ENCODE assay signal across 8 mouse cellular contexts in the genomic region with DNA sequence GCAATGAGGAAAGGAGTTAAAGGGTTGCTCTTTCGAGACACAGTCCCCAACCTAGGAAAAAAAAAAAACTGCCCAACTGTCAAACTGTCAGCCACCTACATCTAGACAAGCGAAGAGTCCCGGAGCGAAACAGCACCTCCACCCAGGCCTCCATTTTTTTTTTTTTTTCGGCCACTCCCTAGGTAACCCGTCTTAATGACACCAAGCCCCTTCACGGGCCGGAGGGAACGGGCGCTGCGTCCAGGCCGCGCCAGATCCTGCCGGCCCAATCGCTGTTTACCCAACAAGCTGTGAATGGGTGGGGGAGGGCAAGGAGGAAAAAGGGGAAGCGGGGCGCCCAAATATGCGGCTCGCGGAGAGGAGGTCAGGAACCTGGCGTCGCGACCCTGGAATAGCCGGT. TPM values are rescaled to one million over a fixed set of nuclear protein-coding genes. Genes with fewer than 3 reads are reported as not detected.
DNase-seq lines count a peak whose midpoint lies in the region; ATAC-seq and TF ChIP-seq lines count a peak whose summit lies in the region.

No protein-coding gene starts in this region.

- DNase-seq in adrenal gland, postnatal 14 days: peak; percentile 36
- DNase-seq in adrenal gland, adult (ENCODE audit: inconsistent age in 2 of 2, low spot score in 1 of 2): no peak
- DNase-seq in MN1 (ENCODE audit: low spot score): peak; percentile 27
- no peak for DNase-seq in limb, embryonic 14.5 days (ENCODE audit: low spot score)
- DNase-seq in urinary bladder, postnatal 14 days (ENCODE audit: low spot score): no peak
- DNase-seq in layer of hippocampus, adult 9-11 months: no peak

- H3K27ac ChIP-seq in heart, embryonic 15.5 days: peak overlapping the region; percentile 62
- no peak overlapping the region for H3K27ac ChIP-seq in limb, embryonic 14.5 days (replicated peaks; ENCODE audit: low read depth, low read length)
- H3K27ac ChIP-seq in midbrain, embryonic 16.5 days (ENCODE audit: low read length): peak overlapping the region; percentile 70

- no peak for TF ChIP-seq POLR2A in limb, embryonic 14.5 days (IDR thresholded peaks at IDR 0.05; ENCODE audit: borderline replicate concordance, extremely low read depth, insufficient read depth, insufficient read length)

- no peaks in the 10 kb centered on the region for H3K27me3 ChIP-seq in heart, embryonic 15.5 days
- H3K27me3 ChIP-seq in limb, embryonic 14.5 days (ENCODE audit: control insufficient read depth, insufficient read depth, low read length): no peaks in the 10 kb centered on the region
- no peaks in the 10 kb centered on the region for H3K27me3 ChIP-seq in midbrain, embryonic 16.5 days (ENCODE audit: control insufficient read depth, insufficient read depth, low read depth, low read length)

- H3K36me3 ChIP-seq in heart, embryonic 15.5 days: peaks cover 21% of the 10 kb centered on the region
- peaks cover 33% of the 10 kb centered on the region for H3K36me3 ChIP-seq in limb, embryonic 14.5 days (ENCODE audit: control insufficient read depth, insufficient read depth, low read length)
- H3K36me3 ChIP-seq in midbrain, embryonic 16.5 days (ENCODE audit: control insufficient read depth, insufficient read depth, low read length): peaks cover 6% of the 10 kb centered on the region

- peak overlapping the region; percentile 88 for H3K4me3 ChIP-seq in heart, embryonic 15.5 days
- peak overlapping the region; percentile 94 for H3K4me3 ChIP-seq in limb, embryonic 14.5 days (replicated peaks; ENCODE audit: low read length)
- H3K4me3 ChIP-seq in midbrain, embryonic 16.5 days (ENCODE audit: low read depth, low read length): peak overlapping the region; percentile 82

- H3K4me2 ChIP-seq in heart, embryonic 15.5 days: peak overlapping the region; percentile 89
- peak overlapping the region; percentile 93 for H3K4me2 ChIP-seq in limb, embryonic 14.5 days (replicated peaks; ENCODE audit: low read depth, low read length, severe bottlenecking)
- H3K4me2 ChIP-seq in midbrain, embryonic 16.5 days (ENCODE audit: low read length): peak overlapping the region; percentile 88

- peak overlapping the region; percentile 93 for H3K9ac ChIP-seq in heart, embryonic 15.5 days
- H3K9ac ChIP-seq in limb, embryonic 14.5 days (ENCODE audit: low read depth, low read length, severe bottlenecking): peak overlapping the region; percentile 67
- H3K9ac ChIP-seq in midbrain, embryonic 16.5 days (ENCODE audit: low read depth, low read length): peak overlapping the region; percentile 92

- H3K9me3 ChIP-seq in heart, embryonic 15.5 days (replicated peaks): no peaks in the 10 kb centered on the region
- no peaks in the 10 kb centered on the region for H3K9me3 ChIP-seq in limb, embryonic 14.5 days (ENCODE audit: control insufficient read depth, low read length)
- no peaks in the 10 kb centered on the region for H3K9me3 ChIP-seq in midbrain, embryonic 16.5 days (replicated peaks; ENCODE audit: control insufficient read depth, low read length, poor library complexity, severe bottlenecking)

- H3K4me1 ChIP-seq in heart, embryonic 15.5 days (replicated peaks): peaks cover 40% of the 10 kb centered on the region
- peaks cover 20% of the 10 kb centered on the region for H3K4me1 ChIP-seq in limb, embryonic 14.5 days (ENCODE audit: control insufficient read depth, insufficient read depth, low read length)
- H3K4me1 ChIP-seq in midbrain, embryonic 16.5 days (ENCODE audit: control insufficient read depth, insufficient read depth, low read length): peaks cover 44% of the 10 kb centered on the region

- no peak for ATAC-seq in heart, embryonic 15.5 days (replicated peaks; ENCODE audit: insufficient number of reproducible peaks, insufficient read depth, low FRiP score, low read depth)
- ATAC-seq in limb, embryonic 14.5 days (ENCODE audit: low FRiP score, low read depth): no peak
- ATAC-seq in midbrain, embryonic 16.5 days: no peak; the same call in 1 of the 2 replicates

- 2% methylated on average over 24 of the region's 24 CpGs for WGBS in heart, embryonic 15.5 days
- WGBS in limb, embryonic 14.5 days: 3% methylated on average over 24 of the region's 24 CpGs
- WGBS in midbrain, embryonic 16.5 days: 2% methylated on average over 21 of the region's 24 CpGs

RNA-seq across cellular contexts. Expression of a gene that starts 0.5 kb away (rescaled TPM):
- total RNA-seq in adrenal gland, postnatal 14 days (2021): 167 and 172 TPM in 2 replicates
- polyA plus RNA-seq in heart, embryonic 15.5 days (2015; fragmentation: Nextera tagmentation; extraction: Ambion mirVana): 197 and 216 TPM in 2 replicates
- polyA plus RNA-seq in limb, embryonic 14.5 days (2012; rRNA removed): 262 and 310 TPM in 2 replicates
- 216 and 224 TPM in 2 replicates for polyA plus RNA-seq in limb, embryonic 14.5 days (2014; fragmentation: Nextera tagmentation; extraction: Ambion mirVana)
- 581 and 673 TPM in 2 replicates for polyA plus RNA-seq in midbrain, embryonic 16.5 days (2015; fragmentation: Nextera tagmentation; extraction: Ambion mirVana)

RNA-seq across cellular contexts. Expression of a gene that starts 3.4 kb away (rescaled TPM):
- 12.6 and 15.1 TPM in 2 replicates for total RNA-seq in adrenal gland, postnatal 14 days (2021)
- 9.1 and 12.4 TPM in 2 replicates for polyA plus RNA-seq in heart, embryonic 15.5 days (2015; fragmentation: Nextera tagmentation; extraction: Ambion mirVana)
- polyA plus RNA-seq in limb, embryonic 14.5 days (2012; rRNA removed): 95.4 and 149 TPM in 2 replicates
- 43.4 and 48.8 TPM in 2 replicates for polyA plus RNA-seq in limb, embryonic 14.5 days (2014; fragmentation: Nextera tagmentation; extraction: Ambion mirVana)
- 58.8 and 65.5 TPM in 2 replicates for polyA plus RNA-seq in midbrain, embryonic 16.5 days (2015; fragmentation: Nextera tagmentation; extraction: Ambion mirVana)

RNA-seq across cellular contexts. Expression of a gene that starts 5.2 kb away (rescaled TPM):
- total RNA-seq in adrenal gland, postnatal 14 days (2021): 10.2 and 10.7 TPM in 2 replicates
- polyA plus RNA-seq in heart, embryonic 15.5 days (2015; fragmentation: Nextera tagmentation; extraction: Ambion mirVana): 9.5 and 11.5 TPM in 2 replicates
- polyA plus RNA-seq in limb, embryonic 14.5 days (2012; rRNA removed): 18.4 and 23.2 TPM in 2 replicates
- polyA plus RNA-seq in limb, embryonic 14.5 days (2014; fragmentation: Nextera tagmentation; extraction: Ambion mirVana): 17.0 and 18.7 TPM in 2 replicates
- polyA plus RNA-seq in midbrain, embryonic 16.5 days (2015; fragmentation: Nextera tagmentation; extraction: Ambion mirVana): 21.2 and 23.1 TPM in 2 replicates

RNA-seq across cellular contexts. Expression of a gene that starts 14.3 kb away (rescaled TPM):
- total RNA-seq in adrenal gland, postnatal 14 days (2021): 0.71 and 0.78 TPM in 2 replicates
- polyA plus RNA-seq in heart, embryonic 15.5 days (2015; fragmentation: Nextera tagmentation; extraction: Ambion mirVana): 0.29 and 0.43 TPM in 2 replicates
- polyA plus RNA-seq in limb, embryonic 14.5 days (2012; rRNA removed): 15.1 and 19.9 TPM in 2 replicates
- 1.6 and 1.8 TPM in 2 replicates for polyA plus RNA-seq in limb, embryonic 14.5 days (2014; fragmentation: Nextera tagmentation; extraction: Ambion mirVana)
- 2.3 and 2.4 TPM in 2 replicates for polyA plus RNA-seq in midbrain, embryonic 16.5 days (2015; fragmentation: Nextera tagmentation; extraction: Ambion mirVana)

RNA-seq across cellular contexts. Expression of a gene that starts 28.2 kb away (rescaled TPM):
- 43.8 and 46.6 TPM in 2 replicates for total RNA-seq in adrenal gland, postnatal 14 days (2021)
- 33.4 and 48.1 TPM in 2 replicates for polyA plus RNA-seq in heart, embryonic 15.5 days (2015; fragmentation: Nextera tagmentation; extraction: Ambion mirVana)
- polyA plus RNA-seq in limb, embryonic 14.5 days (2012; rRNA removed): 63.4 and 75.9 TPM in 2 replicates
- polyA plus RNA-seq in limb, embryonic 14.5 days (2014; fragmentation: Nextera tagmentation; extraction: Ambion mirVana): 38.8 and 40.4 TPM in 2 replicates
- 66.9 and 69.5 TPM in 2 replicates for polyA plus RNA-seq in midbrain, embryonic 16.5 days (2015; fragmentation: Nextera tagmentation; extraction: Ambion mirVana)

Comparison
In these comparisons a context has a peak if more than half of its experiments do, and no peak if none do; other contexts are left out.
1. DNase-seq: peak in adrenal gland, postnatal 14 days (single experiment) and MN1 (single experiment); none in adrenal gland, adult (0 of 2), limb, embryonic 14.5 days (single experiment), urinary bladder, postnatal 14 days (single experiment) and layer of hippocampus, adult 9-11 months (single experiment).
2. Peak in every context shown above with its lines, with median percentiles within 50 percentile points of each other: H3K4me2 ChIP-seq, H3K4me3 ChIP-seq and H3K9ac ChIP-seq.